Mouse (Mus musculus) activated CD4-positive, CD25-positive, alpha-beta regulatory T cell, adult 4 months (primary cell): ENCODE measurements around the gene Nbl1. TPM values are rescaled to one million over a fixed set of nuclear protein-coding genes. Genes with fewer than 3 reads are reported as not detected.

Source experiments
- ATAC-seq: one replicate; pipeline ENCODE4 v1.8.0; 2017
- polyA plus RNA-seq, 2 experiments: library from polyadenylated mRNA; unstranded; fragments of 100-300 nt; shearing (Covaris generic); gene quantifications; one replicate each; pipeline ENCODE4 v1.2.1; 2017

Nbl1 gene
- polyA plus RNA-seq: under 1 TPM in 1 of 2 experiments, not detected in 1; 0.27 TPM

GRCm38 (mm10) chr4:139092356-139093195, at the start of gene Nbl1:
Gene Nbl1, minus strand, starts transcription at chr4:139092993.
- ATAC-seq: no peak

DNA sequence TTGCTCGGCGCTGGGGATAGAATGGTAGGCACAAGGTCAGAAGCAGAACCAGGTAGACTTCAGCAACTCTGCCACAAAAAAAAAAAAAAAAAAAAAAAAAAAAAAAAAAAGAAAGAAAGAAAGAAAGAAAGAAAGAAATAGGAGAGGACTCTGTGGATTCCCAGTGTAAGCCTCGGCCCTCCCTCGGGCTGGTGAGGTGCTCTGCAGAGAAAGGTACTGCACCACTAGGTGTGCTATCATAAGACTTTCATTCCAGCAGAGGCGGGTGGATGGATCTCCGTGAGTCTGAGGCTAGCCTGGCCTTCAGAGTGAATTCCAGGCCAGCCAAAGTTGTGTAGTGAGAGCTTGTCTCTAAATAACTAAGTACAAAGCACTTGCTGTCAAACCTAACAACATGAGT, 49.0 kb upstream of the Nbl1 start:
- ATAC-seq: no peak

- no peak for ATAC-seq
These were observed 47.5 kb upstream of the Nbl1 start for GRCm38 (mm10) chr4:139140267-139140666.

- no peak for ATAC-seq
These were observed 43.2 kb upstream of the Nbl1 start for GRCm38 (mm10) chr4:139136011-139136410.

- no peak for ATAC-seq
These were observed 40.3 kb upstream of the Nbl1 start for GRCm38 (mm10) chr4:139133109-139133508.

GRCm38 (mm10) chr4:139131858-139132672, 39.3 kb upstream of the Nbl1 start:
- no peak for ATAC-seq

DNA sequence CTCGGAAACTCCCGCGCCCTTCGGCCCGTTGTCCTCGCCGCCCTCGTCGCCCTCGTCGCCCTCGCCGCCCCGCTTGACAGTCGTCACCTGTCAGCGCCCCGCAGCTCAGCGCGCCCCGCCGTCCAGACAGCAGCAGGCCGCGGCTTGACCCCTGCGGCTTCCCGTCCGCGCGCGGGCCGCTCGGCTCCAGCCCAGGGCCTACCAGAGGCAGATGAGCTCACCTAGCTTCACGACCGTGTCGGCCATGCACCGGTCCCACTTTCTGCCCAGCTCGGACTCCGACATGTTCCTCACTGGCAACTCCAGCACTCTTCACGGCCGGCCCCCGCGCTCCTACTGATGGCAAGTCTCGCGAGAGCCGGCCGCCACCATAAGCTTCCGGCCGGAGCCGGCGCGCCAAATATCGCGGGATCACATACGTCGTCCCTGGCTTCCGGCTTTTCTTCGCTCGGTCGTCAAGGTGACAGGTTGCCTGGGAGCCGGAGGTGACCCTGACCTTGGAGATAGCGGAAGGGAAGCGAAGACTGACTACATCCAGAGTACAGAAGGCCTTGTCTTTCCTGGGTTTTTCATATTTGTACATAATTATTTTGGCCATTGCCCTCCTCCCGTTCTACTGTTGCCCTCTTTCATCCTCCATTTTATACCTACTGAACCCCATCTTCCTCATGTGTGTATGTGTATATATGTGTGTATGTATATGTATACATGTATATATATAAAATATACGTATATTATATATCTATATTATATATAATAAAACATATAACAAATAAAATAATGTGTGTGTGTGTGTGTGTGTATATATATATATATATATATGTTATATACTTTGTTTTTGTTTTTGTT, 38.1 kb upstream of the Nbl1 start, which contains the start of gene Minos1:
Gene Minos1, minus strand, starts transcription at position 413 of the 849 bp plus-strand sequence.
- ATAC-seq: peak; percentile 96

- ATAC-seq: peak; percentile 5
These were observed 37.3 kb upstream of the Nbl1 start for GRCm38 (mm10) chr4:139129806-139130700.

GRCm38 (mm10) chr4:139126475-139126874, 33.7 kb upstream of the Nbl1 start:
- ATAC-seq: no peak

- ATAC-seq: no peak
These were observed 32.1 kb upstream of the Nbl1 start for GRCm38 (mm10) chr4:139124940-139125339.

GRCm38 (mm10) chr4:139122557-139122956, 29.8 kb upstream of the Nbl1 start:
- no peak for ATAC-seq

DNA sequence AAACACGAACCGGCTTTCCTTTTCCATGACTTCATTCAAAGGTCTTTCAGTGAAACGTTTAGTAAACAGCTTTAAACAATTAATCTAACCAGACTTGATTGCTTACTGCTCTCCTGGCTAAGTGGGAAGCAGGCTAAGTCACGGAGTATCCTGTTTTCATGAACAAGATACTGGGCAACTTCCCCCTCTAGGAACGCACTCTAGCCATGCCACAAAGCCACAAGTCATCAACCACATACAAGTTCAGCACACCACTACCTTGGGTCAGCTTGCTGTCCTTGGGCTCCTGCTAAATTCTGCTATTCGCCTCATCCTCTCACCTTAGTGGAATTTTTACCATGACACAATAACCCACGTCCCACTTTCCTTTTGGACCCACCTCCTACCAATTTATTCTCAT, 28.2 kb upstream of the Nbl1 start:
- ATAC-seq: no peak

GRCm38 (mm10) chr4:139120281-139120814, 27.6 kb upstream of the Nbl1 start:
- no peak for ATAC-seq

- no peak for ATAC-seq
These were observed 23.7 kb upstream of the Nbl1 start for GRCm38 (mm10) chr4:139116356-139117063.

- ATAC-seq: no peak
These were observed 22.9 kb upstream of the Nbl1 start for GRCm38 (mm10) chr4:139115721-139116120.

DNA sequence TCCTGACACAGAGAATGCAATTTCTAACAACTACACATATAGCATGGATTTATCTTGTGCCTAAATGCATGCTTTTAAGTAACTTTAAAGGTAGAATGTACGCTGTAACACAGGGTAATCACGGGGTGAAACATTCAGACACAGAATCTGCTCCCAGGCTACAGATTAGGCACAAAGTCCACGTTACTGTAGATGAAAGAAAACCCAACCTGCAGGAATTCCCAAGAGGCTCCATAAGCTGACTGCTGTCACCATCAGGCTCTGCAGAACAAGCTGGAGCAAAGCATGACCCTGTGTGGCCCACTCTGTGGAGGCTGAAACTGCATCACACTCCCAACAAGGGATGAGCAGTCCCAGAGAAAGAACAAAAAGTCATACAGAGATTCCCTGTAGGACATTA, 19.7 kb upstream of the Nbl1 start:
- ATAC-seq: no peak

DNA sequence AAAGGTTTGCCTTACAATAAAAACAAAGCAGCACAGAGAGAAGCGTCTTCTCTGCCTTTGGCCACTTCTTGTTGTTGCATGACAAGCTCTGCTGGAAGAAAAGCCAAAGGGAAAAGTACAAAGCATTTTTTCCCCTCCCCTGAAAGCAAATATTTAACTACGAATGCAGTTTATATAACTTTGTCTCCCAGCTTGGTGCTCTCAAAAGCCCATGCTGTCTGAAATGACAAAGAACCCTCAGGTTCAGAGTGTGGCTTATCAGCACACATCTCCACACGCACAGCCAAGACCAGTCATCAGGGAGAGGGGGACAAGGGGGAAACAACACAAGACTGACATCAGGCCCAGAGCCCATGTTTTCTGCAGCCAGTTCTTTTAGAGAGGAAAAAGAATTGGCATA, 18.6 kb upstream of the Nbl1 start:
- no peak for ATAC-seq

- no peak for ATAC-seq
These were observed 18.1 kb upstream of the Nbl1 start for GRCm38 (mm10) chr4:139110858-139111257.

DNA sequence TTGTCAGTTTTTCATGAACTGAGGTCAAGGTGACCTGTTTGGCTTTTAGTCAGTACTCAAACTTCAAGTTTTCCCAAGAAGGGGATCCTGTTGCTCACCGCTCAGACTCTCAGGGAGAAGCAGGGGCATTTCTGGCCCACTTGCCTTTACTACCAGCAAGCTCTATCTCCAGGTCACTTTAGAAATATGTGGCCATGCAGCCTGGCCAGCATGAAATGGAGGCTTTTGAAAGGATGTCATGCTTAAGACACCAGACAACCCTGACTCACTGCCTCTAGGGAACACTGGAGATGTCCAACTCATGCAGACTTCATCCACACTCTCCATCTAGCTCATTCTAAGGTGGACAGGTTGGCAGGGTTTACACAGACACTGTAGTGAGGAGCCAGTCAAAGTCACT, 12.7 kb upstream of the Nbl1 start:
- no peak for ATAC-seq

DNA sequence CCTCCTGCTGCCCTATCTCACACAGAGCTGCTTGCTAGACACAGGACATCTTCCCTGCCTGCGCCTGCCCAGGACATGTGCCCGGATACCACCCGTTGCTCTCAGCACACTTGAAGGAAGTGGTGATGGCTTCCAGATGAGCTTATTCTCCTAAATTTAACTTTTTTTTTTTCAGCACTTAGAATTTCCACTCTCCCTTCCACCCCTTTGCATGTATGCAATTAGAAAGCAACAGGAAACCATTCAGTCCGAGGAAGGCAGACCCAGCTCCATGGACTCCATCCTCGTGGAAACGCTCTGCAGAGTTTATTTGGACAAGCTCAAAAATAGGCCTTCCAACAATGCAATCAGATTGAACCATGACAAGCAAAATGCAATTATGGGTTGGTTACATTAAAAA, 8.8 kb upstream of the Nbl1 start:
- no peak for ATAC-seq

DNA sequence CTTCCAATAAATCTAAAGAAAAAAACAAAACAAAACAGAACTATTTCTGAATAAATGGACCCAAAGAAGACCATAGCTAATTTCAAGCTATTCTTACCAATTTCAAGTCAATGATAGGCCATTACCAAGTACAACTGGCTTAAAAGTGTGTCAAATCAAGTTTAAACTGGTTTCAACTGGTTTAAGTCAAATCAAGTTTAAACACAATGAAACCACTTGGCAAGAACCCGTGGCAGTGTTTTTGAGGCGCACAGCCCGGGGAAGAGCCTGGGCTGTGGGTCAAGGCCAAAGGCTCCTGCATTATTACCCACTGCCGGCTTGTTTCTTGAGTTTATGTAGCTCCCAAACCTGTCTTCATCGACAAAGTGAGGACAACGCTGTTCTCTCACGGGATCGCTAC, 7.5 kb upstream of the Nbl1 start:
- ATAC-seq: no peak
